Mouse (Mus musculus) heart, embryonic 10.5 days (tissue): Measurements from ENCODE around the gene Mctp1. TPM values are rescaled to one million over a fixed set of nuclear protein-coding genes. Genes with fewer than 3 reads are reported as not detected.

Source experiments
- DNase-seq: peaks from one replicate; pipeline ENCODE4 v3.0.0-alpha.2; 2017; ENCODE audit warnings: low spot score
- H3K27ac ChIP-seq: fragments of 300-500 bp; sonication (generic); 2 replicates; pipeline ENCODE4 v1.5.1; 2016; ENCODE audit warnings: mild to moderate bottlenecking
- H3K27me3 ChIP-seq: fragments of 300-500 bp; sonication (generic); 2 replicates; pipeline ENCODE4 v1.6.1; 2016; ENCODE audit warnings: mild to moderate bottlenecking; ENCODE audit not compliant: poor library complexity, insufficient read depth, severe bottlenecking
- H3K36me3 ChIP-seq: fragments of 300-500 bp; sonication (generic); 2 replicates; pipeline ENCODE4 v1.6.1; 2016; ENCODE audit warnings: mild to moderate bottlenecking, moderate library complexity
- H3K4me1 ChIP-seq: fragments of 300-500 bp; sonication (generic); 2 replicates; pipeline ENCODE4 v1.6.1; 2016; ENCODE audit warnings: mild to moderate bottlenecking
- H3K4me3 ChIP-seq: fragments of 300-500 bp; sonication (generic); 2 replicates; pipeline ENCODE4 v1.5.1; 2016; ENCODE audit warnings: mild to moderate bottlenecking, moderate library complexity
- H3K9me3 ChIP-seq: fragments of 300-500 bp; sonication (generic); 2 replicates; pipeline ENCODE4 v1.6.1; 2016; ENCODE audit warnings: mild to moderate bottlenecking, moderate library complexity
- WGBS: fragments of 180-500 bp; shearing (Covaris S2); methylation state at CpG from one replicate; pipeline ENCODE4 v1.1.7; 2016; 5-methylcytosine and 5-hydroxymethylcytosine counted together
- polyA plus RNA-seq: library from polyadenylated mRNA; unstranded; fragments of >200 nt; fragmentation: Nextera tagmentation; extraction: Ambion mirVana; gene quantifications from 2 replicates; pipeline ENCODE4 v1.2.1, GENCODE M21; 2016

Gene Mctp1
- polyA plus RNA-seq, 1 experiment from 2014 or later, result 0.55 TPM

- 74% methylated on average over 1 of the region's 1 CpGs for WGBS
- DNase-seq, result no peak
- H3K36me3 ChIP-seq, result no peaks in the 10 kb centered on the region
- no peaks in the 10 kb centered on the region for H3K9me3 ChIP-seq
- H3K4me1 ChIP-seq, result no peaks in the 10 kb centered on the region
- no peak overlapping the region for H3K27ac ChIP-seq
- H3K27me3 ChIP-seq, result no peaks in the 10 kb centered on the region
- H3K4me3 ChIP-seq, result no peak overlapping the region
Observed at GRCm38 (mm10) chr13:76690697-76691096, 306.4 kb downstream of the Mctp1 start.

- Histone ChIP-seq H3K4me3 (no peak overlapping the region), H3K27ac (no peak overlapping the region), H3K4me1 (no peaks in the 10 kb centered on the region), H3K27me3 (no peaks in the 10 kb centered on the region), H3K9me3 (no peaks in the 10 kb centered on the region), H3K36me3 (no peaks in the 10 kb centered on the region)
- DNase-seq, result no peak
Observed at GRCm38 (mm10) chr13:76734013-76734412, 349.7 kb downstream of the Mctp1 start.

DNA sequence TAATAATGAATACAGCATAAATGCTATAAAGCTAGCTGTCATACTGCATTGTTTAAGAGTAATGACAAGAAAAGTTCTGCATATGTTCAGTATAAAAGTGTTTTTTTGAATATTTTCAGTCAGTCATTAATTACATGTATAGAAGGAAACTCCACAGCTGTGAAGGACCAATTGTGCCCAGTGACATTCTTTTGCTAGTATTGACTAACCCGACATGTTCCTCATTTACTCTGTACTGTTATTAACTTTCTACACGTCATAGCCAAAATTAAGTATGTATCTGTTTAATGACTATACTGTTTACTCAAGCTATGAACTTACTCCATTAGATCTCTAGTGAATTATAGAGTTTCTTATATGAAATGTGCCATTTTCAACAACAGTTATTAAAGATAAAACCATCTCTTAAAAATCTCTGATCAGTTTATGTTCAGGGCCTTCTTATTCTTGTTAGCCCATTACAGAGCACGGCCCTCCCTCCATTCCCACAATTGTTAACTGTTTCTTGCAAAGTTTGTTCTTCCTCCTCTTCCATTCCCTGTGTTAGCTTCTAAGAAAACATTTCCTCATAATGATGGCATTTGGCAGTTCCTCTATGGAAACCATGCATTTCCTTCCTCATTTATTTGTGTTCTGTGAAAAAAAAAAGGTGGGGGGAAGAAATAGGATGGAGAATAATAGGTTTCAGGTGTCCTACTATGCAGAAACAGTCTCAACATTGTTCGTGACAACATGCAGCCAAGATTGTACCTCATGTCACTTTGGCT, 366.5 kb downstream of the Mctp1 start:
- DNase-seq, result no peak
- H3K4me3 ChIP-seq, result no peak overlapping the region
- no peak overlapping the region for H3K27ac ChIP-seq
- no peaks in the 10 kb centered on the region for H3K4me1 ChIP-seq
- no peaks in the 10 kb centered on the region for H3K27me3 ChIP-seq
- 74% methylated on average over 4 of the region's 4 CpGs for WGBS
- H3K36me3 ChIP-seq, result no peaks in the 10 kb centered on the region
- no peaks in the 10 kb centered on the region for H3K9me3 ChIP-seq

DNA sequence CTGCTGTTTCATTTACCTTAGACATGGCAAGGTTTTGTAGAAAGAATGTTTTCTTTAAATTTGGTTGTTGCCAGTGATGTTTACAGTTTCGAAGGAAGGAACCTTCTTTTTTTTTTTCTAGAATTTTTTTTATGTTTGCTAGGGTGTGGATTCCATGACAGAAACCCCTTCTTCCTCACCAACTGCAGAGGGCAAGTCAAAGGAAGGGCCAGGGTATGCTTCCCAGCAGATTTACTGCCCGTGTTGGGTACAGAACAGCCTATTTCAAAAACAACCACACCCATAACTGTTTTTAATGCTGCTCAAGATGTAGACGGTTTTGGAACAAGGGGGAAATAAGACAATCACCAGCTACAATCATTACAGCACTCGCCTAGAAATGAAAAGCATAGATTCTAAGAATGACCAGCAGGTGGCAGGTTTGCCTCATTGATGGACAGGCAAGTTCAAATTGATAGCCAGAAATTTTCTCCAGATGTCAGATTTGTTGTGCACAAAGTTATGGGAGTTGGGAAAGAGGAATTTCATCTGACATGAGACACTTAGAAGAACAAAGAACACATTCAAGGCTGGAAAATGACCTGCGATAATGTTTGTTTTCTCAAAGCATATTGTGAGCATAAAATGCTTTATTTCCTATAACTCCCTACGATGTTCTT, 375.6 kb downstream of the Mctp1 start:
- H3K4me1 ChIP-seq, result no peaks in the 10 kb centered on the region
- DNase-seq, result no peak
- H3K9me3 ChIP-seq, result no peaks in the 10 kb centered on the region
- WGBS, result 33% methylated on average over 6 of the region's 6 CpGs
- no peaks in the 10 kb centered on the region for H3K36me3 ChIP-seq
- no peak overlapping the region for H3K27ac ChIP-seq
- H3K4me3 ChIP-seq, result no peak overlapping the region
- no peaks in the 10 kb centered on the region for H3K27me3 ChIP-seq

GRCm38 (mm10) chr13:76799662-76800061, 415.3 kb downstream of the Mctp1 start:
- Histone ChIP-seq H3K27ac (no peak overlapping the region), H3K4me1 (no peaks in the 10 kb centered on the region), H3K27me3 (no peaks in the 10 kb centered on the region), H3K36me3 (no peaks in the 10 kb centered on the region), H3K9me3 (no peaks in the 10 kb centered on the region), H3K4me3 (no peak overlapping the region)
- no peak for DNase-seq
- 58% methylated on average over 1 of the region's 1 CpGs for WGBS

DNA sequence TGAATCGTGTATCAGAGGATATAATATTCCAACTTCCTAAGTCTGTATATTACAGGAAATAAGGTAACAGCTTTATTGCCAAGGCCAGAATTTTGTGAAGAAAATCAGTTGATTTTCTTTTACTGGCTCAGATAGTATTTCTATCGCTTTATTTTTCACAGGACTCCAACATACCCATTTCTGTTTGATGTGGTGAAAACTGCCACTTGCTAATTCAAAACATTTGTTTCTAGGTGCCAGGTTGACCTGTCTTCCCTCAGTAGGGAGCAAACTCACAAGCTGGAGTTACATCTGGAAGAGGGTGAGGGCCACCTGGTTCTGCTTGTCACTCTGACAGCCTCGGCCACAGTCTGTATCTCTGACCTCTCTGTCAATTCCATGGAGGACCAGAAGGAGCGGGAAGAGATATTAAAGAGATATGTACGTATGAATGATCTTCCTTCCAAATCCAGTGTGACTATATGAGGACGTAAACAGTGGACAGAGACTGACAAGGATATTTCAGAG, 416.8 kb downstream of the Mctp1 start:
- Histone ChIP-seq H3K4me3 (no peak overlapping the region), H3K4me1 (no peaks in the 10 kb centered on the region), H3K27ac (no peak overlapping the region), H3K9me3 (no peaks in the 10 kb centered on the region), H3K36me3 (no peaks in the 10 kb centered on the region), H3K27me3 (no peaks in the 10 kb centered on the region)
- WGBS, result 58% methylated on average over 6 of the region's 6 CpGs
- DNase-seq, result no peak

GRCm38 (mm10) chr13:76802051-76802728, 417.9 kb downstream of the Mctp1 start:
- Histone ChIP-seq H3K4me1 (no peaks in the 10 kb centered on the region), H3K4me3 (no peak overlapping the region), H3K27me3 (no peaks in the 10 kb centered on the region), H3K9me3 (no peaks in the 10 kb centered on the region), H3K36me3 (no peaks in the 10 kb centered on the region), H3K27ac (no peak overlapping the region)
- no peak for DNase-seq
- 41% methylated on average over 3 of the region's 3 CpGs for WGBS

GRCm38 (mm10) chr13:76802926-76803325, 418.6 kb downstream of the Mctp1 start:
- H3K36me3 ChIP-seq, result no peaks in the 10 kb centered on the region
- no peak for DNase-seq
- WGBS, result 83% methylated on average over 9 of the region's 9 CpGs
- no peak overlapping the region for H3K27ac ChIP-seq
- no peaks in the 10 kb centered on the region for H3K4me1 ChIP-seq
- H3K9me3 ChIP-seq, result no peaks in the 10 kb centered on the region
- no peak overlapping the region for H3K4me3 ChIP-seq
- no peaks in the 10 kb centered on the region for H3K27me3 ChIP-seq

- no peaks in the 10 kb centered on the region for H3K4me1 ChIP-seq
- H3K36me3 ChIP-seq, result no peaks in the 10 kb centered on the region
- no peak overlapping the region for H3K4me3 ChIP-seq
- H3K27me3 ChIP-seq, result no peaks in the 10 kb centered on the region
- H3K9me3 ChIP-seq, result no peaks in the 10 kb centered on the region
- no peak for DNase-seq
- 78% methylated on average over 6 of the region's 6 CpGs for WGBS
- H3K27ac ChIP-seq, result no peak overlapping the region
Observed at GRCm38 (mm10) chr13:76803799-76804198, 419.5 kb downstream of the Mctp1 start.

GRCm38 (mm10) chr13:76808871-76809390, 424.6 kb downstream of the Mctp1 start:
- no peak overlapping the region for H3K4me3 ChIP-seq
- peaks cover 8% of the 10 kb centered on the region for H3K4me1 ChIP-seq
- H3K27me3 ChIP-seq, result no peaks in the 10 kb centered on the region
- H3K9me3 ChIP-seq, result no peaks in the 10 kb centered on the region
- H3K27ac ChIP-seq, result no peak overlapping the region
- 70% methylated on average over 1 of the region's 1 CpGs for WGBS
- DNase-seq, result no peak
- H3K36me3 ChIP-seq, result no peaks in the 10 kb centered on the region

DNA sequence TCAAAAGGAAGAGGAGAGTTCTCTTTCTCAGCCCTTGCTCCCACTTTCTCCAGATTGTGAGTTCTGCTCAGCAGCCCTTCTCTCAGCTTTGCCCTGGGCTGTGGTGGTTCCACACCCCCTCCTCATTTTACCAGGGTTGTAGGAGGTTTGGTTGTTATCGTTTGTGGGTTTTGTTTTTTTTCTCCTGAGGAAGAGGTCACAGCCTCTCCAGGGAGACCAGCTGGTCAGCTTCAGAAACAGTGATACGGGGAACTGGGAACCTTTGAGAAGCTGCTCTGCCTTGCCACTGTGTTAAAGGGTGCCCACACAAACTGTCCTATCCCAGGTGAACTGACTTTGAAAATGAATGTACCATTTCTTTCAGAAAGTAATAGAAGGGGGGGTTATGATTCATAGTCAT, 425.5 kb downstream of the Mctp1 start:
- H3K9me3 ChIP-seq, result no peaks in the 10 kb centered on the region
- H3K4me1 ChIP-seq, result peaks cover 8% of the 10 kb centered on the region
- 0% methylated on average over 2 of the region's 2 CpGs for WGBS
- DNase-seq, result no peak
- no peak overlapping the region for H3K27ac ChIP-seq
- no peaks in the 10 kb centered on the region for H3K27me3 ChIP-seq
- H3K4me3 ChIP-seq, result no peak overlapping the region
- H3K36me3 ChIP-seq, result no peaks in the 10 kb centered on the region

GRCm38 (mm10) chr13:76810496-76810939, 426.2 kb downstream of the Mctp1 start:
- Histone ChIP-seq H3K4me1 (peaks cover 8% of the 10 kb centered on the region), H3K36me3 (no peaks in the 10 kb centered on the region), H3K27me3 (no peaks in the 10 kb centered on the region), H3K9me3 (no peaks in the 10 kb centered on the region), H3K27ac (peak overlapping the region; percentile 75), H3K4me3 (no peak overlapping the region)
- peak; percentile 81 for DNase-seq
- 14% methylated on average over 7 of the region's 7 CpGs for WGBS

DNA sequence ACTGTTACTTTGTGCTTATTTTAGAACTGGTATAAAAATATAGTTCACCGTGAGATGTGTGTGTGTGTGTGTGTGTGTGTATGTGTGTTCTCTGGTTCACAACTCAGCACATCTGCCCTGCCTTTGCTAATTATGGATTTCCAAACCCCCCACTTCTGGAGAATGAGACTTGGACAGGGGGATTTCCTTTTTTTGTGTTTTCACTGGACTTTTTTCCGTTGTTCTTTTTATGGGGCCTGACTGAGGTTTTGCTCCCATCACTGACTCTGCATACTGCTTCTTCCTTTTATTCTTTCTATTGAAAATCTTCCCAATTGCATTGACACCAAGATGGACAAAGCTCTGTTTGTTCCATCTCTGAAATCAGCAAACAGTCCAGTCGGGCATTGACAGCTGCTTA, 438.7 kb downstream of the Mctp1 start:
- Histone ChIP-seq H3K9me3 (no peaks in the 10 kb centered on the region), H3K27me3 (no peaks in the 10 kb centered on the region), H3K36me3 (no peaks in the 10 kb centered on the region), H3K4me1 (no peaks in the 10 kb centered on the region), H3K4me3 (no peak overlapping the region), H3K27ac (no peak overlapping the region)
- no peak for DNase-seq
- WGBS, result 69% methylated on average over 3 of the region's 3 CpGs
